Mouse (Mus musculus) frontal cortex, adult (tissue): ENCODE results near the gene Fam213b.

Experiments
- ATAC-seq: cut with Nextera tagmentation; 2 replicates; pipeline ENCODE4 v1.9.2; 2017; ENCODE audit warnings: mild to moderate bottlenecking, moderate library complexity, mixed read lengths; ENCODE audit not compliant: low TSS enrichment

The Fam213b gene

DNA sequence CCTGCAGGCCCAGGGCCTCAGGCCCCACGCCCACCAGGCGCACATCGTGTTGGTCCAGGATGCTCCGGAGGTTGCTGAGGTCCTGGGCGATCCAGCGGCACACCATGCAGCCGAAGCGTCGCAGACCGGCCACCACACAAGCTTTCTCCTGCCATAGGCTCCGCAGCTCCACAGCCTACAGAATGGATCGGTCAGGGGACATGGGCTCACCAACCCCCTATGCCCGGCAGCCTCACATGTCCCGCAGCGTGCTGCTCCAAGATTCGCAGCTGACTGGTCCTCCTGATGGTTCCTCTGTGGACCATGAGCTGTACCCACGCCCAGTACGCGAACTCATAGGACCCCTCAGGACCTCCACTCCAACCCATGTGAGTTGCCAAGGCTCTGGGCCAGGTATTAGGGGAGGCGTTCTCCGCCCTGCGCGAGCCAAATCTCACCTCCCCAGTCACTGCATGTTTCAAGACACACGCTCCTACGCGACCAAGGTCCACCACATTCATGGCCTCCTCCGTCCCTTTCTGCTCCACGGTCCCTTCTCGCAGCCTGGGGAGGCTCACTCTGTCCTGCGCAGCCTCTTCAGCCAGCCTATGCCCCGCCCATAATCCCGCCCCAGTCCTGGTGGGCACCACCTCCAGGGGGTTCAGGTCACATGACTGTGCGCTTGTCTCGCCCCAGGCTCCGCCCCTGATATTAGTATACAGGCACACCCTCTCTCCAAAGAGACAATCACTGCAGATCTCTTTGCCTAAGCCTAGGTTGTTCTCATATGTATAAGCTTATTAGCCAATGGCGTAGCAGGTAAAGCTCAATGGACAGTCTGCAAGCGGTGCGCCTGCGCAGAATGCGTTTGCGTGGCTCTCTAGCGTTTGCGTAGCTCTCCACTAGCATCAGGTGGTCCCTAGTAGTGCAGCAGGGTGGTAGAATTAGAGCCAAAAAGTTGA lies at the start of gene Fam213b:
Gene Fam213b, minus strand, starts transcription at position 630 of the 941 bp plus-strand sequence.
- ATAC-seq = peak; percentile 89

DNA sequence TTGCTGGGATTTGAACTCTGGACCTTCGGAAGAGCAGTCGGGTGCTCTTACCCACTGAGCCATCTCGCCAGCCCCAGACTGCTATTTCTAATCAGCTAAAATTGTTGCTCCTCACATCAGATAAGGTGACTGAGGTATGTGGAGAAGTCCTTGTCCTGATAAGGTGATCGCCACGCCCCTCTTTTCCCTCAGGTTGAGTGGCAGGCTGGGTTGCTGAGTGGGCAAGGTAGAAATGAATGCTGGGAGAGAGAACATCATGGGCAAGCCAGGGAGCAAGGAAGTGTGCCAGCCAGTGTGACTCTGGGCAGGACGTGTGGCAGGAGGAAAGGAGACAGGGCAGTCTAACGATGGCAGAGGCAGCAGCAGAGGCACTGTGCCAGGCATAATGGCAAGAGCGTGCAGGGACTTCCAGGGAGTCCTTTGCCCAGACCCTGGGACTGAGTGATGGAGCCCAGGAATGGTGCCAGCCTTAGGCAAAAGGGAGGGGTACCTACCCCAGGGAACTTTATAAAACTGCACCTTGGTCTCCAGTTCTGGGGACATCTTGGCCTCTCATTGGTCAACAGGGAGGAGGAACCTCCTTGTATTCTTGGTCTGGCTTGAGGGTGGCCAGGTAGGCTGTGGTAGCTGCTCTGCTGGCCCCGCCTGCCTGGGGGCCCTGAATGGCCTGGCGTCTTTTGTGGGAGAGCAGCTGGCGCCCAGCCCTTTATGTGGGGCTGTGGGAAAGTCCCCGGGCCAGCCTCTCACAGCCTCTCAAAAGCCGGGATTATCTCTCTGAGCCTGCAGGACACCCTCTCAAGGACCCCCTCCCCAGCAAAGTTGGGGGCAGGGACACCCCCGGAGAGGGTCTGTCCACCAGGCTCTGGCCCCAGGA lies 49.4 kb upstream of the Fam213b start:
- no peak for ATAC-seq

DNA sequence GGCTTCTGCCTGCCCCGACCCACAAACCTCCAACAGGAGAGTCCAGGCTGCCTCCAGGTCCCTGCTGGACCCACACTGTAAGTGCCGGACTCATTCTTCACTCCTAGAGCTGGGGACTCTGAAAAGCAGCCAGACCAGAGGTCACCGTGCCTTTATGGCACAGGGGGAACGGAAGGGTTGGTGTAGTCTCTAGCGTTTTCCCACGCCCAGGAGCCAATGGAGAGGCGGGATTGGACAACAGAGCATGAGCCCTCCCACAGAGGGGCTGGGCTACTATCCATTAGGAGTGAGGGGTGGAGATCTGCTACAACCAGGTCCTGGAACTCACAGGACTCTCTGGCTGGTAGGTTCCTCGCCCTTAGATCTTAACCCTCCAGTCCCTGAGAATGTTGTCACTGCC lies 47.4 kb upstream of the Fam213b start:
- ATAC-seq = peak; percentile 63

DNA sequence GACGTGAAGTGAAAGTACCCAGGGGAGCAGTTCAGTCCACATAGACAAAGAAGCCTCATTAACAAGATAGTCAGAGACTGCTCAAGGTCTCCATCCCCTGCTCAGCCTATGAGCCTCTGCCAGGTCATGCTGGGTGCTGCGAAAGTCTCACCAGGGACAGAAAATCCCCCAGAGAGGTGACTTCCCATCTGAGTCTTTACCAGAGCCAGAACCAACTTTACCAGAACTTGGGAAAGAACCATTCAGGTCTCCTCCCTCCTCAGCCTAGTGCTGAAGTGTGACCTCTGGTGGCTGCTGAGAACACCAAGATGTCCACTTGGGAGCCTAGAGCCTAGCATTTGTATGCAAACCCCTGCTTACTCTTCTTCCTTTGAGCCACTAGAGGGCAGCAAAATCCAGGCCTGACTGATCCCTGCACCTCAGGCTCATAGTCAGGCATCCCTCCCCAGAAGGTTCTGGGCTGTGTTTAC lies 45.2 kb upstream of the Fam213b start:
- peak; percentile 94 for ATAC-seq

DNA sequence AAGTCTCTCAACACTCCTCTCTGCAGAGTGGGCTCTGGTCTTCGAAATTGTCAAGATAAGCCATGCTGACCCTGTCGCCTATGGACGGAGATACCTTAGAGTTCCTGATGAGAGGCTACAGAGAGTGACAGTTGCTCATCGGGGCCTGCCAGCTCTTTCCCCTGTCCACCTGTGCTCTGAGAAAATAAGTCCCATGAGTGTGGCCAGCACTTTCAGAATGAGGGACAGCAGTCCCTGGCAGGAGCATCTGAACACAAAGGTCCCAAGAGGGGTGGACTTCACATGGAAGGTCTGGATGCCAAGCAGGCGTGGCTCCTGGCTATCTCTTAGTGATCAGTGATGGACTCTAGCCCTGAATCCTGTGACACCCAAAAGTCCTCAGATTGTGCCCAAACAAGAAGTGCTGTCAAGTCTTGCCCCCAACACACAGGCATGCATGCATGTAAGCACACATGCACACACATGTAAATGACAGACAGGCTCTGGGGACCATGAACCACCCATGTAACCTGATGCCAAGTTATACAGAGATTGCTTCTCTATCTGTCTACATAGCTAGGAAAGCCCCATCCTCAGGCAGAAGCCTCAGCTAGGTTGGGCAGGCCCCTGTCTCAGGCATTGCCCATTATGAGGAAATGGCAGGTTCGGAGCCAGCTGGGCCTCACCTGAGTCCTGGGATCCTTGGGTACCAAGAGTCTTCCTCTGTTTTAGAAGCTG lies 44.5 kb upstream of the Fam213b start:
- ATAC-seq = no peak

DNA sequence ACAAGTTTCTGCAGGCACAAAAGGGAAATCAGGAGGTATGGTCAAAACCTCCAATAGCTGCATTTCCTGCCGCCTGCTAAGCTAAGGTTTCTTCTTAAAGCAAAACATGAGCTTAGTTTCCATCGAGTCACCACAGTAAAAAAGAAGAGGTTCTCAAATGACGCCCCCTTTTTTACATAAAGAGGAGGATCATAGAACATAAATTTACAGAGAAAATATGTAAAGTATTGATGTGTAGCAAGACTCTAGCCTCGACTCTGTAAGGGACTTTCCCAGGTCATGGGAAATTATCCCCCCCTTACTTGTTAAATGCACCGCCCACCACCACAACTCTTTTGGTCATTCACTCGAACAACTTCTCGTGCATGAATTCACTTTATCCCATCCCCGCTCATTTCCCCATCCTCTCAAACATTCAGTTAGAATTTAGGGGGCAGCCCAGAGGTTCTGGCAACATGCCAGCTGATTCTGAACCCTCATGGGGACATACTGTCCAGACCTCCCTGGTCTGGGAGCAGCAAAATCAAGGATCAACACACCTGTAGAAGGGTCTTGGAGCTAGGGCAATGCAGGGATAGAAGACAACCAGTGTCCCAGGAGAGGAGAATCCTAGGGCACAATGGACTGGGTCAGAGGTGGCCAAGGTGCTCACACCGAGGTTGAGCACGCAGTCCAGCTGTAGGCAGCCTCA lies 43.8 kb upstream of the Fam213b start:
- ATAC-seq = no peak

DNA sequence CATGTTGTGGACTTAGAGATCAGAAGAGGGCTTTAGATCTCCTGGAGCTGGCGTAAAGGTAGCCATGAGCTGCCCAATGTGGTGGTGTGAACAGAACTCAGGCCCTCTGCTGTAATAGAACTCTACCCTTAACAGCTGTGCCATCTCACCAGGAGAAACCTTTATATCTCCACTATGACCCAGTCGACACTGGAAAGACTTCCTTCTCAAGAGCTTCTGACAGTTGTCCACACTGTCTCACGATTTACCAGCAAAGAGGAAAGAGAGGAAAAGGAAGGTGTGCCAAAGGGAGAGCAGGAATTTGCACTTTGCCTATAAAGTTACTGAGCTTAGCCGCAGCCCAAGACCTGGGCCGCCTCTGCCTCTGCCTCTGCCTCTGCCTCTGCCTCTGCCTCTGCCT lies 42.9 kb upstream of the Fam213b start:
- ATAC-seq = no peak

DNA sequence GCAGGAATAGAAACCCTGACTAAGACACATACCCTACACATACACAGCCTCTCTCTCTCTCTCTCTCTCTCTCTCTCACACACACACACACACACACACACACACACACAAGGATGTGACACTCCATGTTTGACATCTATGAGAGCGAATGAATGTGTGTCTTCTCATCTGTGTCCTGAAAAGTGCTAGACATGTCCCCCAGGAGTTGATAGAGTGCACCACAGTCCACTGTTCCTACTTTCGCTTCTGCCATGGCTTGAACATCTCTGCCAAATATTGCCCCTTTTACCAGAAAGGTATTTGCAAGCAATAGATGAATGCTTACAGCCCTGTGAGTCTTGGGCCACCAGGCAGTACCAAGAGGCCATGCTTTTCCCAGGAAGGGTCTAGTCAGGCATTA lies 41.2 kb upstream of the Fam213b start:
- no peak for ATAC-seq

DNA sequence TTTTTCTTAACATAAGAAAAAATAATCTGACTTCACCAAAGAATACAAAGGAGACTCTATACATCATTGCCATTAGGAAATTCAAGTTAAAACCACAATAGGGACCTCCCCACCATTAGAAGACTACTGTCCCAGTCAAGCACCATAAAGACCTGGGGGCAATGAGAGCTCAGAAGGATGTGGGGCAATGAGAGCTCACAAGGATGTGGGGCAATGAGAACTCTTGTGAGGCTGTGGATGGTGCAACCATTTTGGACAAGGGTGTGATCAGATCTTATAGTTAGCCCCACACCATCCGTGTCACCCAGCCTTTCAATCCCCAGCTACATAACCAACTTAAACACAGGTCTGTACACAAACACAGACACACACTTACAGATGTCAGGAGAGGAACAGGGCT lies 38.8 kb upstream of the Fam213b start:
- ATAC-seq = no peak

DNA sequence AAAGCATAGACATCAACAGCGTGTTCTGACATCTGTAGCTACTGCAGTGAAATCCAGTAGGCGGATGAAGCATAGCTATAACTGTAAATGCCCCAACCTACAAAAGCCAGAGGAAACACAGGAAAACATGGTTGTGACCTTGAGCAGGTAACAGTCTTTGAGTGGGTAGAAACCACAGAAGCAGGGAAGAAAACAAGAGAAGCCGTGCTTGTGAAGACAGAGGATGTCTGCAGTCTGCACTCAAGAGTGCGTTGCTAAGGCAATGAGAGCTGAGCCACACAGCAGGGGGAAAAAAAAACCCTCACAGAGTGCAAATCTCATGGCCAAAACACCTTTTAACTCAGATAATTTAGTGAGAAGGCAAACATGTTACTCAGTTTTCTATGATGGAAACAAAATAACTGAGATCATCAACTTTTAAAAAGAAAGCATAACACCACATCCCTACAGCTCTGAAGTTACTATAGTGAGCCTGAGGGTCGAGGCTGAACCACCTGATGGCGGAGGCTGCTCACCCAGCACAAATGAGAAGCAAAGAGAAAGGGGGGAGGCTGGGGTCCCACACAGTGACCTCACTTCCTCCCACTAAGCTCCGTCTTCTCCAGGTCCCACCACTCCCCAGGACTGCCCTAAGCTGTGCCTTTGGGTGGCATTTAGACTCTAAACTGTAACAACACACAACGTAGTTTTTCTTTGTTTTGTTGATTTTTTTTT lies 37.8 kb upstream of the Fam213b start:
- ATAC-seq = no peak

DNA sequence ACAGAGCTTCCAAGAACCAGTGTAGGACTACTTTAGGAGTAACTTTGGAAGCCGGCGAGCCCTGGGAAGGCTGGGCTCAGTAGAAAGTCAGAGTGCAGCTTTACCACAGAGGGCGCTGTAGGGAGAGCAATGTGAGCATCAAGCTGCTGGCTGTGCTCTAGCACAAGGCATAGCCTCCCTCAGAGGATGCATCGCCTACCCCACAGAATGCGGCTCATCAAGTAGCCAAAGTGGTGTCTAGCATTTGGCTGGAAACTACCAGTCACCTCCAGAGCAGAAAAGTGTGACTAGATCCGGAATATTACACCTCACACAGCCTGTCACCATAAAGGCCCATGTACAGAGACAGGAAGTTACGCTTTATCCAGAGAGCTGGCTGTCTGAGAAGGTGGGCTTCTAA lies 36.9 kb upstream of the Fam213b start:
- ATAC-seq = no peak

DNA sequence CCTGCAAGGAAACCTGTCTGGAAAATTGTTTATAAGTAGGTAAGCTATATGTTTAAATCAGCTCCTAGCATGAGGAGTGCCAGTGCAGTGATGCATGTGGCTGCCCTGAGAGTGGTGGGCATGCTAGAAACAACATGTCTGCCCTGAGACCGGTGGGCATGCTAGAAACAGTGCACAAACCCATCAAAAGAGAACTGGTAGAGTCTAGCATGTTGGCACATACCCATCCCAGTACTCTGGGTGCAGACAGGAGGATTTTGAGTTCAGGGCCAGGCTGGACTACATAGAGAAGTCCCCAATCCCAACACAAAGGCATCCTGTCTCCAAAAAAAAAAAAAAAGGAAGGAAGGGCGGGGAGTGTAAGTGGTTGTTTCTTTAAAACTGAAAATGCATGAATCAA lies 35.9 kb upstream of the Fam213b start:
- ATAC-seq = no peak

DNA sequence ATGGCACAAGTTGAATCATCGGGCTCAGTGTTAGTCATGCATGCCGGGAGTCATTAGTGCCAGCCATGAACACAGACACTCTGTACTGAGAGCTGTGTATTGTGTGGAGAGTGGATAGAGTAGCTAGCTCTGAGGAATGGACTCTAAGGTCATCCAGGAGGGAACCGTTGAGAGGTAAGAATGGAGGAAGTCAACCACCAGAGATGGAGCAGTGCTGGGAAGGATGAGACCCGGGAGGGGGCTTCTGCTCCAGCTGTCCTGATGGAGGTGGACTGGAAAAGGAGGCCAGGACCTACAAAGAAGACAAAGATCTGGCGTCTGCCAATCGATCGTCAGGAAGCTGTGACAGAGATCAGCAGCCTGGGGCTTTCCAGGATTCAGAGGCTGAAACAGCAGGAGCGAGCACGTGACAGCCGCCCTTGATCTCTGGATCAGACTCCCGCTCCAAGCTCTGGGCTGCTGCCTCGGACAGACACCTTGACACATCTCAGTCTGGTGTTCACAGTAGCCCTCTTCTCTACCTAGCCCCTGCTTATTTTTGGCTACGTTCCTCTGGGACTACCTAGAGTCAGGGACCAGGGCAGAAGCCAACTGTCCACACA lies 34.5 kb upstream of the Fam213b start:
- ATAC-seq = no peak

DNA sequence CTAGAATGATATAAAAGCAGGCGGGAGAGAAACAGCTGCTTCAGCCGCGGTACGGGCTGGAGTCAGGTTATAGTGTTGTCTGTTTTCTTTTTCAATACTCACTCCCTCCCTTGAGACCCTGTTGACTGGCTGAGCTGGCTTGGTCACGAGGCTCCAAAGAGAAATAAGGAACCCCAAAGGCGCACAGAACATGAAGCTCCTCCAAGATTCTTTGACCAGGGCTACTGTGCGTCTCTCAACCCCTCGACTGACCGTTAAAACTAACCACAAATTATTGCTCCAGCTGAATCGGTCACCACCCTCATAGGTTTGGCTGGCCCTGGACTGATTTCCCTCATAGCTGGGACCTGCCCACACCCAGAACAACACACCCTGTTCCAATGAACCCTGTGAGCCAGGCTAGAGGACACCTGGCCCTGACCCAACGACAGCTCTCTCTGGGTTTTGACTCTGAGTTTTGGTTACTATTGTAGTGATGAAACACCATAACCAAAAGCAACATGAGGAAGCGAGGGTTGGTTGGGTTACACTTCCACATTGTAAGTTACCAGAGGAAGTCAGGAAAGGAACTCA lies 30.2 kb upstream of the Fam213b start:
- no peak for ATAC-seq

DNA sequence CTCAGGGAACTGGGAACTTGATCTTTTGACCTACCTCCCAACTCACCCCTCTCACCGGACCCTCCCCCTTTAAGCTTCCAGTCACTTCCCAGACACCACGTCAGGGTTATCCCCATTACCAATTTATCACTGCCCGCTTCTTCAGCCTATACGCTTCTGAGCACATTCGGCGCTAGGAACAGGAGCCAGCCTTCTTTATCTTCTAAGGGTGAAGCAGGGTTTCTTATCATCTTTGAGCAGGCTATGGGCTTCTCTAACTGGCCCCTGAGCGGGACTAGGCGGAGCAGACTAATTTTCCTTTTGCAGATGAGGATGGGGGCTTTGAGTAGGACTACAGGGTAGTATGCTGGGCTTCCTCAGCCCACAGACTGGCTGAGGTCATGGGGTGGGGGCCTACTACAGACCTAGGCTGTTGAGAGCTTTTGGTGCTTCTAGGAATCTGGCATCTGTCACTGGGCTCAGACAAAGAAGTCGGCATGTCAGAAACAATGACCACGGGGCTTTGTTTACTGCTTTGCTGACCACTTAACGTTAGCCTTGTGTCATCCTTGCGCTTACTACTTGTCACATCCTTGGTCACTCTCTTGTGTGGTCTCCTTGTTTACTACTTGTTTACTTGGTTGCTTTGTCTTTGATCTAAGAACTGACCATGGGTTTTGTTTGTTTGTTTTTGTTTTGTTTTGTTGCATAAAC lies 29.6 kb upstream of the Fam213b start, which contains the start of gene Tnfrsf14:
Gene Tnfrsf14, minus strand, starts transcription at position 169 of the 693 bp plus-strand sequence.
- no peak for ATAC-seq

DNA sequence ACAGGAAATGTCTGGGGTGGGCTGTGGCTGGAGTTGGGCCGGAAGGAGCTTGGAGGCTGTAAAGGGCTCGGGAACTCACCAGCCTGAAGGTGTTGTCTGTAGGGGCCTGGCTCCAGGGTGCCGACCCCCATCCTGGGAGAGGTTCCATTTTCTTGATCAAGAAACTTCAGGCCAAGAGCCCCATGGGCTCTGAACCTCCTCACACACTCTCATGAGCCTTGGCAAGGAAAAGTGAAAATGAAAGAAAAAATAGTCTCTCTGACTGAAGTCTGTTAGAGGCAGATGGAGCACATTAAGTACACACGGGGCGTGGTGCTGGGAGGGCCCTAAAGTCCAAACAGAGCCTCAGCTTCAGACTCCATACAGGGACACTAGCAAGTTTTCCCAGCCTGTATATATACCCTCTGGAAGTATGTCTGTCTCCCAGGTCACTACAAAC lies 29.0 kb upstream of the Fam213b start:
- no peak for ATAC-seq

DNA sequence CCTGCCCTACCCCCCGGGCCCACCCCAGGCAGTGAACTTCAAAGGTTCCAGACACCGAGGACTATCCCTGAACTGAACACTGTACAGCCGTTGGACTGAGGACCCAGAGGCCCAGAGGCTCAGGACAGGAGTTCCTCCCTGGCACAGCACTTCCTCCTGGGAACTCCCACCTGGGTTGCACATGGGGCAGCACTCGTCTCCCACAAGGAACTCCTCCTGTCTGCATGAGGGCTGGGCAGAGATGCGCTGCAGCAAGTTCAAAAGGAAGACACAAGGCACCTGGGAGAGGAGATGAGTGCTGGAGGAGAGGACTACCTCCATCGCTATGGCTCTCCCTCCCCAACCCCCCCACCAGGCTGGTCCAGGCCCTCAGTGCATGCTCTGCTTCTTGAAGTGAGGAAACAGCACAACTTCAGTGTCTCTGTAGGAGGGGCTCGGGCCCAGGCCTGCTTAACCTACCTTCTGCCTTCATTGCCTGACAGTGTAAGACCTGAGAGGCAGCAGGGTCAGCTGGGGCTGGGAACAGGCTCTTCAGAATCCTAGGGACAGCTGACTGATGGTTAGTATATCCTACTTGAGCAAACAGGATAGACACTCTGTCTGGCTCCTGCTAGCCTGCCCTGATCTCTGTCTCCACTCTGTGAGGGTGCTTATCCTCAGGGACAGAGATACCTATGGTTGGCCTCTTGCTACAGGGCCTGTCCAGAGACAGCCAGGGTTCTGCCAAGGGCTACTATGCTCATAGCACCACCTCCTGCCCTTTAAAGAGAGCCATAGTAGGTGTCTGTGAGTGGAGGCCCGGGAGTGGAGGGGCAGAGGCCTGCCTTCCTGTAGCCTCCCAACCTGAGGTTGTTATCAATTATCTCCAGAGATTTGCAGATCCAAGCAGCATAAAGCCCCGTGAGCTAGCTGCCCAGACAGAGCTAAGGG lies 28.3 kb upstream of the Fam213b start:
- ATAC-seq = no peak

DNA sequence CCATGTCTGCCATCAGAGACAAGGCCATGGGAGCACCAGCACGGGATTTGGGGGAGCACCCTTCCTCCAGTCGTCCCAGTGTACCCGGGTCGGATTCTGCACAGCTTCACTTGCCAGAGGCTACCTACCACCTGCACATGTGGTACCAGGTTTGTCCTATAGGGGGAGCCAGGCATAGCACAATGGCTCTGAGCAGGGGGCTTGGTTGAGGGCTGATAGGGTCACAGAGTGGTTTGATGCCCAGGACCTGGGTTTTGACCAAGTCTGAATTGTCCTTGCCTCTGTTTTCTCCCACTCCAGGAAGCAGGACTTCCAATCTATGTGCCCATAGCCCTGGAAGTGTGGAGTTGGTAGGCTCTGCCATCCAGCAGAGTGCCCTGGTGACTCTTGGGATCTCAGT lies 26.5 kb upstream of the Fam213b start:
- ATAC-seq = no peak
